Mouse (Mus musculus): ENCODE measurements around the gene Gdf5.

DNA sequence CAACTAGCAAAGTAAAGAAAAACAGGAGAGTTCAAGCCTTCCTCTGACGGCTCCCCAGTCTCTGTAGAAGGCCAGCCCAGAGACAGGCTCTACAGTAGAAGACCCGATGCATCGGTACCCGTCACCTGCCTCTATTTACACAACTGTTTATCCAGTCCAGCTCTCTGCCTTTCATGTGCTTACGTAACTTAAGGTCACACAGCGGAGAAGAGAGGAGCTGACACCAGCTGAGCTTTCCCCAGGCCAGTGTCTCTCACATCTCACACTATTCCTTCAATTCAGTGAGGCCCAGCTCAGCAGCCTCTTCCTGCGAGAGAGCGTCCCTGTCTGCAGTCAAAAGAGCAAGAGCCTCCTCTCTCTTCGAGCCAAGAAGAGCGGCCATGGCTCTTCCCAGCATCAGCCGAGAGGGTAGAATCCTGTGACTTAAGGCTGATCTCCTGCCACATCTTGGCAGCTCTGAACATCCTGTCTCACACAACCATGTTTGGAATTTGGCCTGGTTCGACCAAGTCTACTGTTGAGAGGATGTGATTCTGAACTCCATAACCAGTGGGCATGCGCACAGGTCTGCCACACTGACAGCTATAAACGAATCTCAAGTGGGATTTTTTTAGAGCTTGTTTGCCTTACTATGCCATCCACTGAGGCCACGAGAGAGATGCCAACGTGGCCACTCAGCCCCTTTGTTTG is 50.0 kb downstream of the Gdf5 start:
- TF ChIP-seq CTCF (IDR thresholded peaks at IDR 0.05; ENCODE audit: low read depth, low read length) (no peak), GATA1 (IDR thresholded peaks at IDR 0.05; ENCODE audit: borderline replicate concordance, low read length) (no peak), POLR2AphosphoS5 (IDR thresholded peaks at IDR 0.05; ENCODE audit: insufficient replicate concordance, low read depth, low read length) (no peak), TAL1 (conservative IDR thresholded peaks at IDR 0.05; ENCODE audit: low read depth, low read length) (no peak), GATA2 (IDR thresholded peaks at IDR 0.05; ENCODE audit: borderline replicate concordance, low read depth, low read length) (no peak)

All from G1E (cell line).